Mouse (Mus musculus) right cerebral cortex, adult 2 months (tissue): ENCODE measurements around the gene Caprin2.
"Not testable (repeated sequence)": the region's sequence is repeated elsewhere in the genome, so short reads cannot be mapped to it uniquely, and the experiment has no call there.

Experiments used
- DNase-seq, 2 experiments: peaks; one replicate each; pipeline ENCODE4 v3.0.0; 2021 to 2022; ENCODE audit warnings: low spot score in 2 of 2

Caprin2 gene

GRCm38 (mm10) chr6:148895773-148896506 is at the start of gene Caprin2:
TSS of gene Caprin2 (minus strand) at chr6:148896237.
- DNase-seq = peak; percentile 87 to 88

GRCm38 (mm10) chr6:148944767-148945508 is 48.9 kb upstream of the Caprin2 start:
- DNase-seq = peak; percentile 11 to 14

GRCm38 (mm10) chr6:148944344-148944766 is 48.3 kb upstream of the Caprin2 start:
- no peak for DNase-seq

- DNase-seq = no peak
These were observed 47.7 kb upstream of the Caprin2 start for GRCm38 (mm10) chr6:148943695-148944094.

GRCm38 (mm10) chr6:148942406-148942805 is 46.4 kb upstream of the Caprin2 start:
- no peak for DNase-seq

GRCm38 (mm10) chr6:148941880-148942279 is 45.8 kb upstream of the Caprin2 start:
- DNase-seq = no peak

- not testable (repeated sequence) for DNase-seq
These were observed 44.3 kb upstream of the Caprin2 start for GRCm38 (mm10) chr6:148940383-148940782.

- no peak for DNase-seq
These were observed 41.7 kb upstream of the Caprin2 start for GRCm38 (mm10) chr6:148937693-148938092.

GRCm38 (mm10) chr6:148934961-148935590 is 39.0 kb upstream of the Caprin2 start:
- DNase-seq = no peak

- no peak for DNase-seq
These were observed 35.2 kb upstream of the Caprin2 start for GRCm38 (mm10) chr6:148931281-148931680.

- DNase-seq = no peak
These were observed 22.9 kb upstream of the Caprin2 start for GRCm38 (mm10) chr6:148918841-148919398.

GRCm38 (mm10) chr6:148917672-148918071 is 21.6 kb upstream of the Caprin2 start:
- no peak for DNase-seq

- no peak for DNase-seq
These were observed 20.8 kb upstream of the Caprin2 start for GRCm38 (mm10) chr6:148916817-148917216.

- peak; percentile 48 to 59 for DNase-seq
These were observed 17.9 kb upstream of the Caprin2 start for GRCm38 (mm10) chr6:148913938-148914337.

- DNase-seq = not testable (repeated sequence)
These were observed 15.9 kb upstream of the Caprin2 start for GRCm38 (mm10) chr6:148911906-148912305.

- no peak for DNase-seq
These were observed 10.9 kb upstream of the Caprin2 start for GRCm38 (mm10) chr6:148906958-148907357.

GRCm38 (mm10) chr6:148902728-148903127 is 6.7 kb upstream of the Caprin2 start:
- DNase-seq = no peak

- no peak for DNase-seq
These were observed 442 bp upstream of the Caprin2 start for GRCm38 (mm10) chr6:148896507-148896851.

GRCm38 (mm10) chr6:148894888-148895772 is 907 bp downstream of the Caprin2 start:
- DNase-seq = peak; percentile 9 to 31

GRCm38 (mm10) chr6:148873911-148874310 is 22.1 kb downstream of the Caprin2 start:
- no peak for DNase-seq

- DNase-seq = no peak
These were observed 50.4 kb downstream of the Caprin2 start for GRCm38 (mm10) chr6:148845629-148846028.
